Mouse (Mus musculus): Measurements from ENCODE around the gene Unc13d. TPM values are rescaled to one million over a fixed set of nuclear protein-coding genes. Genes with fewer than 3 reads are reported as not detected.
"Not testable (repeated sequence)": the region's sequence is repeated elsewhere in the genome, so short reads cannot be mapped to it uniquely, and the experiment has no call there.

Gene Unc13d
- total RNA-seq, 2 experiments from 2014 or later = 0.42 to 2.0 TPM

DNA sequence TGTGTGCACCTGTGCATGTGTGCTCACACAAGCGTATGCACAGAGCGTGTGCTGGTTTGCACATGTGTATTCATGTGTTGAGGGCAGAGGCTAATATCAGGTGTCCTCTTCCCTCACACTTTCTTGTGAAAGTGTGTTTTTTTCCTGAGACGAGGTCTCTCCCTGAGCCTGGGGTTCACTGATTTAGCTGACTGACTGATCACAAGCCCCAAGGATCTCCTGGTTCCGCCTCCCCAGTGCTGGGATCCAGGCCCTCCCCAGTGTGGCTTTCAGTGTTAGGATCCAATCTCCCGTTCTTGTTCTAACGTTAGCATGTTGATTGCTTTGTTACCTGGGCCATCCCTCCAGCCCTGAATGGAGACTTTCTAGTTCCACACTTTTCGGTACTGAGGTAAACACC, 23.1 kb upstream of the Unc13d start:
- DNase-seq = no peak

DNA sequence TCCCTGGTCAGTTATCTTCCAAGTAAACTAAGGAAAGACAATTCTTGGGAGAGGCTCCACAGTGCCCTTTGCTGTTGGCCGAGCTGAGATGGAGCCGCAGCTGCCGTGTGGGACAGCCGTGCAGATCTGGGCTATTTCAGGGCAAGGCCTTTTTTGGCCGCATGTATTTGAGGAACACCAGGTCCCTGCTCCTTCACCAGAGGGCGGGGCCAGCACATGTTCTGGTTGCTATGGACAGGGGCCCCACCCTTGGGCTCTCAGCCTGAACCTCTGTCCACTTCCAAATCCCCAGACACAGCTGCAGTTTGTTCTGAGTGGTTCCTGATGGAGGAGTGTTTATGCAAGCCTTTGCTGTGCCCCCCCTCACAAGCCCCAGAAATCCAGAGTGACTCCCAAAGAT, 22.6 kb upstream of the Unc13d start:
- DNase-seq = peak; percentile 89 to 97

DNA sequence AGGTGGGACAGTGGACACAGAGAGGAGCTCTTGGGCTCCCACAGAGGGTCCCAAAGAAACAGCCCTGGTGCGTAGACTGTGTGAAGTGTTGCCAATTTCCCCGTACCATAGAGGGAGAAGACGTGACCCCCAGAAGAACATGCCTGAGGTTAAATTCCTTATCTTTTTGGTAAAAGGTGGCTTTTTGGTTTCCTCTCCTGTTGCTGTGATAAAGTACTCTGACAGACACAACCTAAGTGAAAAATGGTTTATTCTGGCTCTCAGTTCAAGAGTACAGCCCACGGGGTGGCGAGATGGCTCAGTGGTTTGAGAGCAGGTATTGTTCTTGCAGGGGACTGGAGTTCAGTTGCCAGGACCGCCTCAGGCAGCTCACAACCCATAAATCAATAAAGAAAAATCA, 21.7 kb upstream of the Unc13d start:
- no peak for DNase-seq

DNA sequence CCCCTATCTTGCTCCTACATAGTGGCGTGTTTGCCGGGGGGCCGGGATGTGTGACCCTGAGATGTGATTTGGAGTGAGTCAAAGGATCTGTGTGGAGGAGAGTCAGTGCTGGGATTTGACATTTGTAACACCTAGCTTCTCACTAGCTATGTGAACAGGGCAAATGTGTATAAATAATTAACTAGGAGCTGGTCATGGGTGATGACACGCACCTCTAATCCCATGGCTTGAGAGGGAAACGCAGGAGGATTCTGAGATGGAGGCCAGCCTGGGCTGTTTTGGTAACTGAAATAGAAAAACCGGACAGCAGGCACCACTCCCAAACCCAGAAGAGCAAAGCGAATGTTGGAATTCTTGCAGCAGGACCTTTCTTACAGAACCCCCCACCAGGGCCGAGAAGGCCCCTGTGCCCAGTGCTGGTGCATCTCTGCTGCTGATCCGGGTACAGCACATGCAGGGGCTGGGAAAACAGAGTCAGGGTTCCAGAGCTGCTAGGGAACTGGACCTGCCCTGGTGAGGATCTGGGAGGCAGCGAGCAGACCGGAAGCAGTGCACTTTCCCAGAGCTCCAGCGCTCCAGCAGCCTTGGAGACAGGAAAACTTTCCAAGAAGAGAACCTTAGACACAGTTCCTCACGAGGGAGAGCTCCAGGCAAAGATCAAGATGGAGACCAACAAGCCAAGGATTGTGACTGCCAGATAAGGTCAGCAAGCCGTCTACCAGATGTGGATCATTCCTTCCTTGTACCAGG, 21.1 kb upstream of the Unc13d start:
- peak; percentile 67 to 76 for DNase-seq

DNA sequence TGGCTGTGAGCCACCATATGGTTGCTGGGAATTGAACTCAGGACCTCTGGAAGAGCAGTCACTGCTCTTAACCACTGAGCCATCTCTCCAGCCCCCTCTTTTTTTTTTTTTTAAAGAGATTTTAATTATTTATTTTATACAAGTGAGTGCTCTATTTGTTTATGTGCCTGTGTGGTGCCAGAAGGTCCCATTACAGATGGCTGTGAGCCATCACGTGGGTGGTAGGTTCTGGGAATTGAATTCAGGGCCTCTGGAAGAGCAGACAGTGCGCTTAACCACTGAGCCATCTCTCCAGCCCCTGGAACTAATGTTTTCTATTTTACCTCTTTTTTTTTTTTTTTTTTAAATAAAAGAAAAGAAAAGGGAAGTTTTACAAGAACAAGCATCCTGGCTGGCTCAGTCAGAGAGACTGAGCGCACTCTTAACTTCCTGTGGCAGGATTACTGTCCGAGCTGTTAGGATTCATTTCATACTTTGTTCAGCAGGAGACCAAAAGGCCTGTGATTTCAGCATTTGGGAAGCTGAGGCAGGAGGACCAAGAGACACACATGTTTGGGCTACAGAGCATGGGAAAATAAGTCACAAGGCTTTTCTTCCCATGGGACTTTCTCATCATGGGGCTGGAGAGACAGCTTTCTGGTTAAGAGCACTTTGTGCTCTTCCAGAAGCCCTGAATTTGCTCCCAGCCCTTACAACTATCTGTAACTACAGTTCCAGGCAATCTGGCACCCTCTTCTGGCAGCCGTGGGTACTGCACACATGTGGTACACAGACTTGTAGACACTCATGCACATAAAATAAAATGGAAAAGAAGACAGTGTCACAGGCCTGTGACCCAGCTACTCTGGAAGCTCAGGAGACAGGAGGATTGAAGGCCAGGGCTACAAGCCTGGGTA, 18.7 kb upstream of the Unc13d start:
- peak in 1 of 2 experiments; percentile 51 for DNase-seq

DNA sequence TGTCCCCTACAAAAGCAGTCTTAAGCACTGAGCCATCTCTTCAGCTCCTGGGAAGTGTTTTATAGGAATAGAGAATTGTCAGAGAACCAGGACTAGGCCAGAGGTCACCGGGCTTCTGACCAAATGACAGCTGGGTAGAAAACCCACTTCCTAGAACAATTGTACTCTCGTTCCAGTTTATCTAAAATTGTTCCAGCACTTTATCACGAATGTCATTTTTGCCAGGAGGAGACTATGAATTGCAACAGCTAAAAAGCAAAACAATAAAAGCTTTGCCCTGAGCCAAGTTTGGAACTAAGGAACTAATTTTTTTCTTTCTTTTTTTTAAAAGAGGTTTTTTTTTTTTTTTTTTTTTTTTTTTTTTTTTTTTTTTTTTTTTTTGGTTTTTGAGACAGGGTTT, 17.8 kb upstream of the Unc13d start:
- peak; percentile 88 to 90 for DNase-seq

GRCm38 (mm10) chr11:116093771-116094565, 16.2 kb upstream of the Unc13d start:
- DNase-seq = peak; percentile 64 to 78

DNA sequence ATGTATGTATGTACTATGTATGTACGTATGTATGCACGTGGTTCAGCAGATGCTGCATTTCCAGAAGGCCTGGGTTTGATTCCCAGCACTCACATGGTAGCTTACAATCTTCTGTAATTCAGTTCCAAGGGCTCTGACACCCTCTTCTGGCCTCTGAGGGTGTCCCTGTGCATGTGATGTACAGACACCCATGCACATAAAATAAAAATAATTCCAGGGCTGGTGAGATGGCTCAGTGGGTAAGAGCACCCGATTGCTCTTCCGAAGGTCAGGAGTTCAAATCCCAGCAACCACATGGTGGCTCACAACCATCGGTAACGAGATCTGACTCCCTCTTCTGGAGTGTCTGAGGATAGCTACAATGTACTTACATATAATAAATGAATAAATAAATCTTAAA, 15.2 kb upstream of the Unc13d start:
- DNase-seq = not testable (repeated sequence)

- no peak for DNase-seq
Observed at GRCm38 (mm10) chr11:116091591-116091990, 13.8 kb upstream of the Unc13d start.

- no peak for DNase-seq
Observed at GRCm38 (mm10) chr11:116089545-116089944, 11.8 kb upstream of the Unc13d start.

GRCm38 (mm10) chr11:116088741-116089394, 11.1 kb upstream of the Unc13d start:
- DNase-seq = peak; percentile 44 to 52

DNA sequence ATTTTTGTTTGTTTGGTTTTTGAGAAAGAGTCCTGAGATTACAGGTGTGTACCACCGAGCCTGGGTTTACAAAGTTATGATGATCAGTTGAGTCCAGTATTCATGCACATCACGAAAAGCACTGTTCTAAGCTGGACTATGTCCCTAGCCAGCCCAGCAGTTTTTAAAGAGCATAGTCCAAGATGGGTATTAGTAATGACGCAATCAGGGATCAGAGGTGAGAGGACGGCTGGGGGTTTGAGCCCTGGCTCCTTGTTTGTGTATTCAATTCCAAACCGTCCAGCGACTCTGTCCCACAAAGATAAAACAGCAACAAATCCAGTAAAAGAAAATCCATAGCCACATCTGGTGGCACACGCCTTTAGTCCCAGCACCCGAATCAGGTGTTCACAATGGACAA, 10.4 kb upstream of the Unc13d start:
- DNase-seq = no peak

DNA sequence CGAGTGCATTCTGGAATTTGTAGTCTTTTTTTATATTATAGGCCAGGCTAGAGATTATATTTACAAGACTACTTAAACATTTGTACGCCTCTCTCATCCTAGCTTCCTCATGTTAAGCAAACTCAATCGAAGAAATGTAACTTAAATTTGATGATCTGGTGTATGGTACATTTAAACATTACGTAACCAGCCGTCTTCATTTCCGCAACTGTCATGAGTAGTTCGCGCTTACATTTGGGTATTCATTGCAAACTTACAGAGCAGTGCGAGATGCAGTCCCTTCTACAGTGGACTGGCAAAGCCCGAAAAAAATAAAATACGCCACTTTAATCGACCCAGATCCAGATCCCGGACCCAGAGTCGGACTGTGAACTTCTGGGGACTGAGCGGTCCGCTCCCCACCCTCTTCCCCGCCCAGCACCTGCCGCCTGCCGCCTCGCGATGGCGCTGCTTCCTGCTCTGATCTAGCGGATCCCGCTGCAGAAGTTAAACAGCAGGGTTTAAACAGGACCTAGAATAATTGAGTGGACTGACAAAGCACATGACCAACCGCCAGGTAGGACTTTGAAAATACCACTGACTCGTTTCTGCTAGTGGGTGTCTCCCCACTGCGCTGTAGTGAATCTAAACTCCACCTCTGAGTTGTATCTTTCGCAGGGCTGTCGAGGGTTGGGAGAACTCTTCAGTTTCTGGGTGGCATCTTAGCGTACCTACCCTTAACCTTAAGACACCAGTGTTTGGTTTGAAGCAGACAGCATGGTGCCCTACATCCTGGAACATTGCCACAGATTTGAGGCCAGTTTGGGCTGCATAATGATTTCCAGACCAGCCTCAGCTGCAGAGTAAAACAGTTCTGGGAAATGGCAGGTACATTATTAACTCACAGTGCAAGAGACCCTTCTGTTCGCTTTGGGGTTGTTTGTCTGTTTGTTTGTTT, 9.7 kb upstream of the Unc13d start:
- DNase-seq = peak; percentile 93 to 97

DNA sequence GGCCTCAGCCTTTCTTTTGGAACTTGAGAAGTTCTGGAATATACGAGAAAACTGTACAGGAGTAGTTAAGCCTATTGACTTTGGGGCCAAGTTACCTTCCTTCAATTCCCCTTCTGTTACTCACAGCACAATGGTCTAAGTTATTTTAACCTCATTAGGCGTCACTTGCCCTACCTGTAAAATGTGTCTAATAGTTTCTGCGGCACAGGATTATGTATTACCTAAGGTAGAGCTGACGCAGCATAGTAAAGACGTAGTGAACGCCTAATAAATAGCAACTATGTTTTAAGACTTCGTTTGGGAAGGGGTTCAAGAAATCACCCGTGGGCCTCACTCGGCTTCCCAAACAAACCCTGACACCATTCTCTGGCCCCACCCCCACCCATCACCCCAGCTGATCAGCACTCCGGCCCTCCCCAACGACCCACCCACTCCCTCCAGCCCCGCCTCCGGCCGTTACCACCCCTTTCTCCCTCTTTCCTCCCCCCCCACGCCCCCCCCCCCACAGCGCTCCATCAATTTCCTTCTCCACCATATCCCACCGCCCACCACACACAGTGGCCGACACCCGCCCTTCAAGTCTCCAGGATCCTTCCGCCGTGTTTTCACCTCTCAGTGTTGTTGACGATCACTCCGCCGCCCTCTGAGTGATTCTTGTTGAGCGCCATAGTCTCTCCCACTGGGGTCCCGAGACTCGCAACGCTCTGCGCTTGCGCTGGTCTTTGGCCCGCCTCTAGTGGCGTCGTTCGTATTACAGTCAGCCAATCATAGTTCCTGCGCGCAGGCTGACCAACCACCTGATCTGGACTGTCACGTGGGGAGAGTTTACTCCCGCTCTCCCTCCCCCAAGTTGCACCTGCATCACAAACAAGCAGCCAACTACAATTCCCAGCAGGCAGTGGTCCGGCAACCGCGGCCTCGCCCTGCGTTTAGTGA, 8.8 kb upstream of the Unc13d start, which contains the start of gene Wbp2:
Gene Wbp2, minus strand, starts transcription at position 738 of the 936 bp plus-strand sequence.
- DNase-seq = peak; percentile 98 to 99

GRCm38 (mm10) chr11:116084166-116084565, 6.4 kb upstream of the Unc13d start:
- DNase-seq = no peak

GRCm38 (mm10) chr11:116083096-116083672, 5.4 kb upstream of the Unc13d start:
- no peak for DNase-seq

DNA sequence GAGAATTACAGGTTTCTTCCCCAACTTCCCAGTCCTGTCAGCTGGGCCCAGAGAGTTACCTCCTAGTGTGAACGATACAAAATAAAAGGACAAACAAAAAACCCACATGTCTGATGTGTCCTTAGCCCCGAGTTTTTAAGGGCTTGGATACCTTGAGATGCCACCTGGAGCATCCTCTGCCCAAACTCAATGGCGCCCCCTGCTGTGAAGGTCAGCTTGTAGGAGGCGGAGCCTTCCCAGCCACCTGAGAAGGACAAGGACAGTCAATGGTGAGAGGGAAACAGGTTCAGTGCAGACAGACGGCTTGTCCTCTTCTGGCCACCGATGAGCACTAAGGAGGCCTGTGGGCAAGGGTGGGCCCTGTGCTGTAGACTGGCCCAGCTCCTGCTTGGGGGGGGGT, 3.3 kb upstream of the Unc13d start:
- DNase-seq = peak in 1 of 2 experiments; percentile 74

- no peak for DNase-seq
Observed at GRCm38 (mm10) chr11:116079511-116079910, 1.8 kb upstream of the Unc13d start.
